Mouse (Mus musculus): ENCODE measurements at regions not wholly inside any gene's neighbourhood (a gene's known extent, or its start where the extent isn't known, plus 50 kb on each side); places are given as distances from the start of the nearest gene placed in this dataset.
"Not testable (repeated sequence)": the region's sequence is repeated elsewhere in the genome, so short reads cannot be mapped to it uniquely, and the experiment has no call there.

- DNase-seq (ENCODE audit: low spot score), result no peak
- WGBS, result 45% methylated on average over 9 of the region's 9 CpGs
- Histone ChIP-seq H3K27ac (peak overlapping the region; percentile 83), H3K4me1 (peaks cover 79% of the 10 kb centered on the region), H3K27me3 (ENCODE audit: low read depth, poor library complexity, severe bottlenecking) (peaks cover 46% of the 10 kb centered on the region), H3K9me3 (replicated peaks) (no peaks in the 10 kb centered on the region), H3K36me3 (no peaks in the 10 kb centered on the region), H3K4me3 (peak overlapping the region; percentile 41; the same call in 1 of the 2 replicates)
Observed at GRCm38 (mm10) chr16:30187400-30187799, 79.9 kb downstream of the Cpn2 start.

DNA sequence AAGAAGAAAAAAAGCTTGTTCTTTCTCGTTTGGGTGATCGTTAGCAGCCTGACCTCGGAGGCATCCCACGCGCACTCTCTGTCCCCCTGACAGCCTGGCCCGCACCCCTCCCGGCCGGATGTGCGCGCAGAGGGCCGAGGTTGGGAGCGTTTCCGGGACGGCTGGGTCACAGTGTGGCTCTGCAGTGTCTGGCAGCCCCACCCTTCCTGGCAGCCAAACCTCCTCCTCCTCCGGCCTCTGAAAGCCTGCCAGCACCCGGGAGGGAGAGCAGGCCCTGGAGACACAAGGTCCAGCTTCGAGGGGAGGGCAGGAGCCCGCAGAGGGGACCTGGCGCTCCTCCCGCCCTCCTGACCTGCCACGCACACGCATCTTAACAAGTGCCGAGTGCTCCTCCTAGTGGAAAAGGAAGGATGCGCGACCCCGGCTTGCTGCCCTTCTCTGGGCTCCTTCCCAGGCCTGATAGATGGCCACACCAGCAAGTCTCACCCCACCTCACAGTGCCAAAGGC lies 79.3 kb downstream of the Cpn2 start:
- Histone ChIP-seq H3K27me3 (ENCODE audit: low read depth, poor library complexity, severe bottlenecking) (peaks cover 52% of the 10 kb centered on the region), H3K9me3 (replicated peaks) (no peaks in the 10 kb centered on the region), H3K4me1 (peaks cover 79% of the 10 kb centered on the region), H3K4me3 (peak overlapping the region; percentile 41), H3K36me3 (no peaks in the 10 kb centered on the region), H3K27ac (peak overlapping the region; percentile 83)
- DNase-seq (ENCODE audit: low spot score), result peak; percentile 88
- under 1% methylated on average over 26 of the region's 26 CpGs for WGBS

- peak overlapping the region; percentile 83 for H3K27ac ChIP-seq
Observed at GRCm38 (mm10) chr16:30188769-30189430, 78.4 kb downstream of the Cpn2 start.

GRCm38 (mm10) chr16:30190351-30190750 lies 76.9 kb downstream of the Cpn2 start:
- DNase-seq (ENCODE audit: low spot score), result no peak
- Histone ChIP-seq H3K27ac (peak overlapping the region; percentile 73), H3K36me3 (no peaks in the 10 kb centered on the region), H3K9me3 (replicated peaks) (no peaks in the 10 kb centered on the region), H3K4me3 (no peak overlapping the region), H3K4me1 (peaks cover 83% of the 10 kb centered on the region), H3K27me3 (ENCODE audit: low read depth, poor library complexity, severe bottlenecking) (peaks cover 71% of the 10 kb centered on the region)
- 26% methylated on average over 11 of the region's 11 CpGs for WGBS

More at GRCm38 (mm10) chr16:30188769-30189430, 78.4 kb downstream of the Cpn2 start:
- H3K9me3 ChIP-seq (replicated peaks), result no peaks in the 10 kb centered on the region
- H3K27me3 ChIP-seq (ENCODE audit: low read depth, poor library complexity, severe bottlenecking), result peaks cover 59% of the 10 kb centered on the region
- no peak for DNase-seq (ENCODE audit: low spot score)
- 81% methylated on average over 8 of the region's 8 CpGs for WGBS
- H3K4me1 ChIP-seq, result peaks cover 88% of the 10 kb centered on the region
- no peaks in the 10 kb centered on the region for H3K36me3 ChIP-seq
- no peak overlapping the region for H3K4me3 ChIP-seq

DNA sequence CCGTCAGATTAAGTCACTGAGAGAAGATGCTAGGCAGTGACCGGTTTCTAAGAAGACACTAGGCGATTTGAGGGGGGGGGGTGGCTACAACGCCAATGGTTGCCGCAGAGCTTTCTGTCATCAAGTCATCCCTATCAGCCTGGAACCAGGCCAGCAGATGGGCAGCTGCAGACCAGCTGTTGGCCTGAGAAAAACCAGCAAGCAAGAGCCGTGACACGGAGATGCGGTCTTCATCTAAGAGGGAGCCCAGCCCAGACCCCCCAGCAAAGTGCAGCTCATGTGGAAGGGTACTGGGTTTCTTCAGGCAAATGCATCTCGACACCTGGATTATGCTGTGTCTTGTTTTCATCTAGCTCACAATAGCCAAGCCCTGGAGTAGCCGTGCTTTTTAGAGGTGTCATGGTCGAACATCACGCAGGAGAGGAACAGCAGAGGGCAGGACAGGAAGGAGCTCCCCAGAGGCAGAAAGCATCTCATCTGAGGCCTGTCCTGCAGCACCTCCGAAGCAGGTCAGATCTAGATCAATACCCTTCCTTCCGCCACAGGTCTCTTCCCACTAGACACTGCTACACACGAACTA lies 76.3 kb downstream of the Cpn2 start:
- peaks cover 72% of the 10 kb centered on the region for H3K27me3 ChIP-seq (ENCODE audit: low read depth, poor library complexity, severe bottlenecking)
- H3K9me3 ChIP-seq (replicated peaks), result no peaks in the 10 kb centered on the region
- H3K36me3 ChIP-seq, result no peaks in the 10 kb centered on the region
- DNase-seq (ENCODE audit: low spot score), result peak; percentile 54
- peak overlapping the region; percentile 73 for H3K27ac ChIP-seq
- peaks cover 77% of the 10 kb centered on the region for H3K4me1 ChIP-seq
- H3K4me3 ChIP-seq, result no peak overlapping the region
- 44% methylated on average over 15 of the region's 15 CpGs for WGBS

- peak overlapping the region; percentile 20; the same call in 1 of the 2 replicates for H3K27ac ChIP-seq
- H3K4me3 ChIP-seq, result no peak overlapping the region
- no peaks in the 10 kb centered on the region for H3K9me3 ChIP-seq (replicated peaks)
- DNase-seq (ENCODE audit: low spot score), result no peak
- 65% methylated on average over 8 of the region's 8 CpGs for WGBS
- no peaks in the 10 kb centered on the region for H3K36me3 ChIP-seq
- peaks cover 51% of the 10 kb centered on the region for H3K4me1 ChIP-seq
- peaks cover 59% of the 10 kb centered on the region for H3K27me3 ChIP-seq (ENCODE audit: low read depth, poor library complexity, severe bottlenecking)
Observed at GRCm38 (mm10) chr16:30193294-30194261, 73.7 kb downstream of the Cpn2 start.

DNA sequence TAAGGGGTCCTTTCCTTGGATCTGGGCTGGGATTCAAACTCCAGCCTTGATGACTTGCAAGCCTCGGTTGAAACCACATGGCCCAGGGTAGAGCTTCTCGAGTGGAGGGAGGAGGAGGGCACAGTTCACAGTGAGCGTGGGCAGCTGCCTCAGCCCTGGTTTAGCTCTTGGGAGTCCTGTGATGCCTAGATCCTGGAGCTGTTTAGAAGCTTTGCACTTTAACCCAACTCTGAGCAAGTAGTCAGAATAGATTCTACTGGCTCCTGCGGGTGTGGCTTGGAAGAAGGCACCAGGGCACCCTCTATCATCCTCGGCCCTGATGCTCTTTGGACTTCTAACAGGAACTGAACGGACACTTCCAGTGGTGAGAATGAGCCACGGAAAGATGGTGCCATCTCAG lies 72.5 kb downstream of the Cpn2 start:
- WGBS, result 85% methylated on average over 7 of the region's 7 CpGs
- peaks cover 48% of the 10 kb centered on the region for H3K27me3 ChIP-seq (ENCODE audit: low read depth, poor library complexity, severe bottlenecking)
- DNase-seq (ENCODE audit: low spot score), result no peak
- no peaks in the 10 kb centered on the region for H3K36me3 ChIP-seq
- no peaks in the 10 kb centered on the region for H3K9me3 ChIP-seq (replicated peaks)
- H3K4me3 ChIP-seq, result no peak overlapping the region
- 0 out of 2 replicates have a peak overlapping the region, but pooled peaks have one; percentile 1 for H3K27ac ChIP-seq
- peaks cover 38% of the 10 kb centered on the region for H3K4me1 ChIP-seq

- not testable (repeated sequence) for H3K36me3 ChIP-seq; DNase-seq (ENCODE audit: low spot score); H3K9me3 ChIP-seq (replicated peaks); H3K4me3 ChIP-seq; H3K27ac ChIP-seq
- Histone ChIP-seq H3K4me1 (peaks cover 28% of the 10 kb centered on the region), H3K27me3 (ENCODE audit: low read depth, poor library complexity, severe bottlenecking) (peaks cover 39% of the 10 kb centered on the region)
- 85% methylated on average over 2 of the region's 2 CpGs for WGBS
Observed at GRCm38 (mm10) chr16:30195859-30196258, 71.4 kb downstream of the Cpn2 start.

GRCm38 (mm10) chr16:30197351-30197750 lies 69.9 kb downstream of the Cpn2 start:
- Histone ChIP-seq H3K27ac (no peak overlapping the region), H3K4me3 (no peak overlapping the region), H3K9me3 (replicated peaks) (no peaks in the 10 kb centered on the region), H3K27me3 (ENCODE audit: low read depth, poor library complexity, severe bottlenecking) (peaks cover 27% of the 10 kb centered on the region), H3K36me3 (no peaks in the 10 kb centered on the region), H3K4me1 (peaks cover 19% of the 10 kb centered on the region)
- no peak for DNase-seq (ENCODE audit: low spot score)
- WGBS, result 88% methylated on average over 3 of the region's 3 CpGs

DNA sequence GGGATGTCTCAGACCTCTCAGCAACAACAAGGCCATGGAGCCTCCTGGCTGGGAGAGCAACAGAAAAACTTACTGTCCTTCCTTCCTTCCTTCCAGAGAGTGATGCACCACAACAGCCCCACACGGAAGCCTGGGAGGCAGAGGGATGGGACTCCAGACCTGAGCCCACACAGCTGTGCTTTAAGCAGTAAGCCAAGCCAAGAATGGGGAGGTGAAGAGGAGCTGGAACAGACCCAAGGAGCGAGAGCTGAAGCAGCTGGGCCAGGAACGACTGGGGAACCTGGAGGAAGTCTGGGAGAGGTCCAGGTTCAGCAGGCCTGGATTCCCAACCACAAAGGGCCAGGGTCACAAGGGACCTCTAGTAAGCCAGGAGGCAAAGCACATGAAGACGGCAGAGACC lies 67.5 kb downstream of the Cpn2 start:
- H3K9me3 ChIP-seq (replicated peaks), result no peaks in the 10 kb centered on the region
- H3K36me3 ChIP-seq, result no peaks in the 10 kb centered on the region
- no peak for DNase-seq (ENCODE audit: low spot score)
- H3K27ac ChIP-seq, result no peak overlapping the region
- peaks cover 6% of the 10 kb centered on the region for H3K27me3 ChIP-seq (ENCODE audit: low read depth, poor library complexity, severe bottlenecking)
- 84% methylated on average over 4 of the region's 4 CpGs for WGBS
- peaks cover 11% of the 10 kb centered on the region for H3K4me1 ChIP-seq
- no peak overlapping the region for H3K4me3 ChIP-seq

GRCm38 (mm10) chr16:30204144-30204543 lies 63.2 kb downstream of the Cpn2 start:
- H3K4me1 ChIP-seq, result peaks cover 25% of the 10 kb centered on the region
- 65% methylated on average over 4 of the region's 4 CpGs for WGBS
- H3K36me3 ChIP-seq, result no peaks in the 10 kb centered on the region
- H3K27ac ChIP-seq, result peak overlapping the region; percentile 46; the same call in 1 of the 2 replicates
- no peaks in the 10 kb centered on the region for H3K9me3 ChIP-seq (replicated peaks)
- no peak for DNase-seq (ENCODE audit: low spot score)
- peaks cover 6% of the 10 kb centered on the region; the same call in 1 of the 2 replicates for H3K27me3 ChIP-seq (ENCODE audit: low read depth, poor library complexity, severe bottlenecking)
- H3K4me3 ChIP-seq, result no peak overlapping the region

DNA sequence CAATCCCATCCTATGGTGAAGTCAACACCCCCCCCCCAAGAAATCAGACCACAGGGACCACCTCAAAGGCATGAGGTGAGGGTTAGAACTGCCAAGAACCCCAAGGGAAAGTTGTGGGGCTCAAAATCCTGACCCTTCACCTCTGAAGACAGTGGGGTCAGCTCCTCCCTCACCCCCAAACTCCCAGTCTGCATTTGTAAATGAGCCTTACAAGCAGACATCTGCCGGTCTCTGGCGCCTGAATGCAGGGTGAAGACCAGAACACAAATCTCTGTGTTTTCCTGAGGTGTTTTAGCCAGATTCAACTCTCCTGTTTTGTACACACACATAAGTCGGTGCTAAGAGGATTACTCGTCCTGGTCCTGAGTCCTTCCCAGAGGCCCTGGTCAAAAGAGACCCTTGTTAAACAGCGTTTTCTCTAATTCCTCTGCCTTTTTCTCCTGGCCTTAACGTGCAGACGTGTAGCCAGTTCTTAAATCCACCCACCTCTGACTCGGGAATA lies 61.9 kb downstream of the Cpn2 start:
- H3K4me1 ChIP-seq, result peaks cover 25% of the 10 kb centered on the region
- no peaks in the 10 kb centered on the region for H3K9me3 ChIP-seq (replicated peaks)
- H3K27ac ChIP-seq, result peak overlapping the region; percentile 50
- H3K36me3 ChIP-seq, result no peaks in the 10 kb centered on the region
- no peak for DNase-seq (ENCODE audit: low spot score)
- no peak overlapping the region for H3K4me3 ChIP-seq
- peaks cover 6% of the 10 kb centered on the region; the same call in 1 of the 2 replicates for H3K27me3 ChIP-seq (ENCODE audit: low read depth, poor library complexity, severe bottlenecking)
- 10% methylated on average over 8 of the region's 8 CpGs for WGBS

Measured in limb, embryonic 10.5 days (tissue).